Mouse (Mus musculus) cerebellum, adult 2 months (tissue): Measurements from ENCODE around the gene Srm. TPM values are rescaled to one million over a fixed set of nuclear protein-coding genes. Genes with fewer than 3 reads are reported as not detected.

Experiments used
- DNase-seq, 2 experiments: peaks; one replicate each; pipeline ENCODE4 v3.0.0; 2021
- H3K27ac ChIP-seq: fragments of 200-500 bp; 2 replicates; pipeline ENCODE4 v1.5.1; 2012; ENCODE audit warnings: low read length, control low read depth, inconsistent platforms; ENCODE audit not compliant: insufficient read depth
- H3K27me3 ChIP-seq: fragments of 200-500 bp; 2 replicates; pipeline ENCODE4 v1.6.1; 2012; ENCODE audit warnings: inconsistent platforms, mild to moderate bottlenecking, low read length, moderate library complexity; ENCODE audit not compliant: control insufficient read depth, insufficient read depth
- H3K4me1 ChIP-seq: fragments of 200-500 bp; 2 replicates; pipeline ENCODE4 v1.6.1; 2011; ENCODE audit warnings: low read length; ENCODE audit not compliant: control insufficient read depth, insufficient read depth
- H3K4me3 ChIP-seq: fragments of 200-500 bp; replicated peaks from 2 replicates; pipeline ENCODE3; 2011; ENCODE audit warnings: mild to moderate bottlenecking, low read depth, low read length, control low read depth; ENCODE audit not compliant: insufficient read depth
- CTCF ChIP-seq: fragments of 200-500 bp; IDR thresholded peaks from 2 replicates; pipeline ENCODE4 v1.5.1; 2011; ENCODE audit warnings: low read depth, mild to moderate bottlenecking, control low read depth, low read length, moderate library complexity, borderline replicate concordance; ENCODE audit not compliant: insufficient read depth
- POLR2A ChIP-seq: fragments of 200-500 bp; IDR thresholded peaks from 2 replicates; pipeline ENCODE4 v1.6.1; 2011; ENCODE audit warnings: low read length, control low read depth, borderline replicate concordance; ENCODE audit not compliant: insufficient read depth
- WGBS: fragments of 180-500 bp; shearing (Covaris S2); methylation state at CpG from one replicate; pipeline ENCODE4 v1.1.7; 2018; 5-methylcytosine and 5-hydroxymethylcytosine counted together
- polyA plus RNA-seq: library from polyadenylated mRNA; depleted of rRNA; stranded (reverse); fragments of >200 nt; gene quantifications from 2 replicates; pipeline ENCODE4 v1.2.3, GENCODE M21; 2012

Gene Srm
- polyA plus RNA-seq, 1 experiment, result 75.8 TPM

DNA sequence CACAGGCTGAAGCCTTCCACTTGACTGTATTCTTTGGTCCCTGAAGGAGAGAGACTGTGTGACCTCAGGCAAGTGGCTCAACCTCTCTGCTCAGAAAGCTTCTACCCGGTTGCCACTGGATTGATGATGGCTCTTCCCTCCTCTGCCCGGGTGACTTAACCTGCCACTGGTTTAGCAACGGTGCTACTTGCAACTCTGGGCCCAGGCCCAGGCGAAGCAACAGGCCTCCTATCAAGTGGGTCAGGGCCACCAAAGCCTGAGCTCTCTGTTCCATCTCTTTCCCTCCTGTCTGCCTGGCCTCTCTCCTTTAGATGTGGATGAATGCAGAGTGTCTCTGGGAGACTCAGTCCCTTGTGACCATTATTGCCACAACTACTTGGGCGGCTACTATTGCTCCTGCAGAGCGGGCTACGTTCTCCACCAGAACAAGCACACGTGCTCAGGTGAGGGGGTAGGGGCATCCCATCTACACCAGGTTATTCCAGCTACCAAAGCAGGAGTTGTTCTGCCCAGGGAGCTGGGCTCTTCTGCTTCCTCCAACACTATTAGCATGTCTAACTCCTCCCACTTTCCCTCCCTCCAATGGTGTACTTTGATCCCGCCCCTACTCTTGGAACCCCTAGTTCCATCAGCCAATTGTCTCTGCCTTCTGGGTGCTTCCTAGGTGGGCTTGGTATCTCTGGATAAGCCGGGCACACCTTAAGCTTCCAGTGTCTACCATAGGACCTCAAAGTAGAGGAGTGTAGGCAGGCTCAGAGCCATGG lies 12.3 kb downstream of the Srm start:
- TF ChIP-seq CTCF (no peak), POLR2A (no peak)
- Histone ChIP-seq H3K4me3 (no peak overlapping the region), H3K27ac (no peak overlapping the region), H3K4me1 (no peaks in the 10 kb centered on the region), H3K27me3 (no peaks in the 10 kb centered on the region)
- DNase-seq, result no peak
- 71% methylated on average over 10 of the region's 10 CpGs for WGBS

DNA sequence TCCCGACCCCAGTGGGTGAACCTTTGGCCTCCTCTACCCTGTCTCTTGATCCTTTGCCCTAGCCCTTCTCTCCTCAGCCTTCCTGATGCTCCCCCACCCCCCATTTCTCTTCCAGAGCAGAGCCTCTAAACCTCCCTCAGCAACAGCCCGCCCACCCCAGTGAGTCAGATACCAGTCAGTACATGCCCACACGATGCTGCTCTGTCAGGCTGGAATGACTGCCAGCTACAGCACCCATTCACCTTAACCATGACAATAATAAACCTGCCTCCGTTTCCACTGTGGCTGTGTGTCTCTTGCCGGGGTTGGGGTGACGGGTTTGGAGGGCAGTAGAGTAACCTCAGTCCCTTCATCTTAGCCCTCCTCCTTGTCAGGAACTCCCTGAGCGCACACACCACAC lies 12.8 kb downstream of the Srm start:
- WGBS, result 72% methylated on average over 7 of the region's 7 CpGs
- H3K4me1 ChIP-seq, result no peaks in the 10 kb centered on the region
- TF ChIP-seq CTCF (no peak), POLR2A (no peak)
- H3K27ac ChIP-seq, result no peak overlapping the region
- no peaks in the 10 kb centered on the region for H3K27me3 ChIP-seq
- H3K4me3 ChIP-seq, result no peak overlapping the region
- DNase-seq, result no peak

- peak; percentile 54 to 56 for DNase-seq
- 42% methylated on average over 3 of the region's 3 CpGs for WGBS
- H3K4me1 ChIP-seq, result no peaks in the 10 kb centered on the region
- no peak overlapping the region for H3K4me3 ChIP-seq
- no peak for TF ChIP-seq POLR2A
- peak; percentile 67 for TF ChIP-seq CTCF
- no peaks in the 10 kb centered on the region for H3K27me3 ChIP-seq
- H3K27ac ChIP-seq, result no peak overlapping the region
Measured at GRCm38 (mm10) chr4:148604541-148605165, 13.3 kb downstream of the Srm start.

- no peaks in the 10 kb centered on the region for H3K27me3 ChIP-seq
- peak; percentile 65 to 75 for DNase-seq
- WGBS, result 17% methylated on average over 5 of the region's 5 CpGs
- no peaks in the 10 kb centered on the region; the same call in 1 of the 2 replicates for H3K4me1 ChIP-seq
- no peak overlapping the region for H3K4me3 ChIP-seq
- H3K27ac ChIP-seq, result no peak overlapping the region
- peak; percentile 74 for TF ChIP-seq CTCF
- TF ChIP-seq POLR2A, result no peak
Measured at GRCm38 (mm10) chr4:148607758-148608157, 16.5 kb downstream of the Srm start.

GRCm38 (mm10) chr4:148609805-148610204 lies 18.5 kb downstream of the Srm start:
- TF ChIP-seq CTCF (no peak), POLR2A (no peak)
- 82% methylated on average over 5 of the region's 5 CpGs for WGBS
- H3K4me3 ChIP-seq, result no peak overlapping the region
- no peaks in the 10 kb centered on the region for H3K27me3 ChIP-seq
- no peak overlapping the region for H3K27ac ChIP-seq
- DNase-seq, result no peak
- H3K4me1 ChIP-seq, result no peaks in the 10 kb centered on the region; the same call in 1 of the 2 replicates

- DNase-seq, result no peak
- TF ChIP-seq CTCF (no peak), POLR2A (no peak)
- H3K4me1 ChIP-seq, result no peaks in the 10 kb centered on the region; the same call in 1 of the 2 replicates
- H3K27ac ChIP-seq, result no peak overlapping the region
- 62% methylated on average over 5 of the region's 5 CpGs for WGBS
- H3K4me3 ChIP-seq, result no peak overlapping the region
- no peaks in the 10 kb centered on the region for H3K27me3 ChIP-seq
Measured at GRCm38 (mm10) chr4:148610631-148611364, 19.5 kb downstream of the Srm start.

DNA sequence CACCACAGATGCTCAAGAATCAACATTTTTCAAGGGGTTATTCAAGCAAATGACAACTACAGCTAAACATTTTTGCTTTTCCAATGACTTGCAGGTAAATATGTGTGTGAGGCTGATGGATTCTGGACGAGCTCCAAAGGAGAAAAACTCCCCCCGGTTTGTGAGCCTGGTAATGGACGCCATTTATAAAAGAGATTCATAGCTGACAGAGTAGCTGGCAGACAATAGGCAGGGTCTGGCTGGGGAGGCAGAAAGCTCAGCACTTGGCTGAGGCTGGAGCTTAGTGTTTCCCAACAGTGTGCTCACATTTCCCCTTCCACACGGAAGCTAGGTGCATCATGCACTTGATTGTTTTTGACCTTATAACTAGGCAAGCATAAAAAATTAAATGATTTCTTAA lies 21.3 kb downstream of the Srm start:
- 25% methylated on average over 4 of the region's 4 CpGs for WGBS
- no peaks in the 10 kb centered on the region; the same call in 1 of the 2 replicates for H3K4me1 ChIP-seq
- H3K27me3 ChIP-seq, result no peaks in the 10 kb centered on the region
- DNase-seq, result no peak
- TF ChIP-seq CTCF (no peak), POLR2A (no peak)
- H3K4me3 ChIP-seq, result no peak overlapping the region
- H3K27ac ChIP-seq, result no peak overlapping the region

- Histone ChIP-seq H3K4me1 (no peaks in the 10 kb centered on the region; the same call in 1 of the 2 replicates), H3K4me3 (no peak overlapping the region), H3K27ac (no peak overlapping the region), H3K27me3 (no peaks in the 10 kb centered on the region)
- no peak for DNase-seq
- 63% methylated on average over 9 of the region's 9 CpGs for WGBS
- TF ChIP-seq POLR2A (no peak), CTCF (no peak)
Measured at GRCm38 (mm10) chr4:148613738-148614137, 22.4 kb downstream of the Srm start.
